Mouse (Mus musculus): ENCODE measurements around the gene Cux1. TPM values are rescaled to one million over a fixed set of nuclear protein-coding genes. Genes with fewer than 3 reads are reported as not detected.

The Cux1 gene
- polyA plus RNA-seq, 1 experiment from 2014 or later, result 109 TPM

GRCm38 (mm10) chr5:136417891-136418290, 149.4 kb downstream of the Cux1 start:
- no peak overlapping the region for H3K4me3 ChIP-seq (ENCODE audit: low read depth, low read length)
- no peaks in the 10 kb centered on the region for H3K27me3 ChIP-seq (ENCODE audit: control insufficient read depth, insufficient read depth, low read length)
- DNase-seq (ENCODE audit: low spot score), result no peak
- no peaks in the 10 kb centered on the region for H3K9me3 ChIP-seq (ENCODE audit: control insufficient read depth, low read length)
- no peak overlapping the region for H3K9ac ChIP-seq (ENCODE audit: low read length)
- H3K4me2 ChIP-seq (ENCODE audit: low read depth), result no peak overlapping the region
- H3K36me3 ChIP-seq (ENCODE audit: control insufficient read depth, insufficient read depth, low read length), result no peaks in the 10 kb centered on the region
- H3K27ac ChIP-seq (ENCODE audit: low read depth, low read length), result no peak overlapping the region
- no peaks in the 10 kb centered on the region for H3K4me1 ChIP-seq (ENCODE audit: control insufficient read depth, insufficient read depth, low read length)
- no peak for ATAC-seq (ENCODE audit: insufficient read depth, low FRiP score, low TSS enrichment)
- WGBS, result 97% methylated on average over 4 of the region's 4 CpGs

GRCm38 (mm10) chr5:136414479-136414878, 152.8 kb downstream of the Cux1 start:
- ATAC-seq (ENCODE audit: insufficient read depth, low FRiP score, low TSS enrichment) (no peak), DNase-seq (ENCODE audit: low spot score) (no peak)
- Histone ChIP-seq H3K9ac (ENCODE audit: low read length) (no peak overlapping the region), H3K4me3 (ENCODE audit: low read depth, low read length) (no peak overlapping the region), H3K4me1 (ENCODE audit: control insufficient read depth, insufficient read depth, low read length) (no peaks in the 10 kb centered on the region), H3K27me3 (ENCODE audit: control insufficient read depth, insufficient read depth, low read length) (no peaks in the 10 kb centered on the region), H3K27ac (ENCODE audit: low read depth, low read length) (no peak overlapping the region), H3K4me2 (ENCODE audit: low read depth) (no peak overlapping the region), H3K9me3 (ENCODE audit: control insufficient read depth, low read length) (no peaks in the 10 kb centered on the region), H3K36me3 (ENCODE audit: control insufficient read depth, insufficient read depth, low read length) (no peaks in the 10 kb centered on the region)
- WGBS, result 46% methylated on average over 2 of the region's 2 CpGs

GRCm38 (mm10) chr5:136410681-136411181, 156.6 kb downstream of the Cux1 start:
- Histone ChIP-seq H3K4me2 (ENCODE audit: low read depth) (no peak overlapping the region), H3K27me3 (ENCODE audit: control insufficient read depth, insufficient read depth, low read length) (no peaks in the 10 kb centered on the region), H3K9me3 (ENCODE audit: control insufficient read depth, low read length) (no peaks in the 10 kb centered on the region; the same call in 1 of the 2 replicates), H3K4me1 (ENCODE audit: control insufficient read depth, insufficient read depth, low read length) (no peaks in the 10 kb centered on the region), H3K36me3 (ENCODE audit: control insufficient read depth, insufficient read depth, low read length) (peaks cover 9% of the 10 kb centered on the region), H3K9ac (ENCODE audit: low read length) (no peak overlapping the region), H3K4me3 (ENCODE audit: low read depth, low read length) (no peak overlapping the region), H3K27ac (ENCODE audit: low read depth, low read length) (no peak overlapping the region)
- ATAC-seq (ENCODE audit: insufficient read depth, low FRiP score, low TSS enrichment), result no peak
- WGBS, result 68% methylated on average over 7 of the region's 7 CpGs
- DNase-seq (ENCODE audit: low spot score), result no peak

- no peaks in the 10 kb centered on the region for H3K27me3 ChIP-seq (ENCODE audit: control insufficient read depth, insufficient read depth, low read length)
- H3K9me3 ChIP-seq (ENCODE audit: control insufficient read depth, low read length), result no peaks in the 10 kb centered on the region; the same call in 1 of the 2 replicates
- ATAC-seq (ENCODE audit: insufficient read depth, low FRiP score, low TSS enrichment) (no peak), DNase-seq (ENCODE audit: low spot score) (no peak)
- no peak overlapping the region for H3K27ac ChIP-seq (ENCODE audit: low read depth, low read length)
- H3K36me3 ChIP-seq (ENCODE audit: control insufficient read depth, insufficient read depth, low read length), result peaks cover 9% of the 10 kb centered on the region
- no peak overlapping the region for H3K9ac ChIP-seq (ENCODE audit: low read length)
- no peaks in the 10 kb centered on the region; the same call in 1 of the 2 replicates for H3K4me1 ChIP-seq (ENCODE audit: control insufficient read depth, insufficient read depth, low read length)
- no peak overlapping the region for H3K4me3 ChIP-seq (ENCODE audit: low read depth, low read length)
- no peak overlapping the region for H3K4me2 ChIP-seq (ENCODE audit: low read depth)
Observed at GRCm38 (mm10) chr5:136406357-136406756, 160.9 kb downstream of the Cux1 start.

- Histone ChIP-seq H3K4me2 (ENCODE audit: low read depth) (no peak overlapping the region), H3K4me3 (ENCODE audit: low read depth, low read length) (no peak overlapping the region), H3K27ac (ENCODE audit: low read depth, low read length) (no peak overlapping the region), H3K27me3 (ENCODE audit: control insufficient read depth, insufficient read depth, low read length) (no peaks in the 10 kb centered on the region), H3K9me3 (ENCODE audit: control insufficient read depth, low read length) (no peaks in the 10 kb centered on the region; the same call in 1 of the 2 replicates), H3K9ac (ENCODE audit: low read length) (no peak overlapping the region), H3K36me3 (ENCODE audit: control insufficient read depth, insufficient read depth, low read length) (peaks cover 9% of the 10 kb centered on the region), H3K4me1 (ENCODE audit: control insufficient read depth, insufficient read depth, low read length) (no peaks in the 10 kb centered on the region; the same call in 1 of the 2 replicates)
- DNase-seq (ENCODE audit: low spot score) (peak; percentile 72), ATAC-seq (ENCODE audit: insufficient read depth, low FRiP score, low TSS enrichment) (no peak)
- WGBS, result 63% methylated on average over 19 of the region's 19 CpGs
Observed at GRCm38 (mm10) chr5:136403565-136403961, 163.7 kb downstream of the Cux1 start.

GRCm38 (mm10) chr5:136402622-136403564, 164.4 kb downstream of the Cux1 start:
- Histone ChIP-seq H3K4me2 (ENCODE audit: low read depth) (no peak overlapping the region), H3K27ac (ENCODE audit: low read depth, low read length) (no peak overlapping the region), H3K9me3 (ENCODE audit: control insufficient read depth, low read length) (no peaks in the 10 kb centered on the region; the same call in 1 of the 2 replicates), H3K9ac (ENCODE audit: low read length) (no peak overlapping the region), H3K4me1 (ENCODE audit: control insufficient read depth, insufficient read depth, low read length) (no peaks in the 10 kb centered on the region; the same call in 1 of the 2 replicates), H3K27me3 (ENCODE audit: control insufficient read depth, insufficient read depth, low read length) (no peaks in the 10 kb centered on the region), H3K4me3 (ENCODE audit: low read depth, low read length) (no peak overlapping the region), H3K36me3 (ENCODE audit: control insufficient read depth, insufficient read depth, low read length) (peaks cover 5% of the 10 kb centered on the region)
- ATAC-seq (ENCODE audit: insufficient read depth, low FRiP score, low TSS enrichment) (no peak), DNase-seq (ENCODE audit: low spot score) (no peak)
- WGBS, result 80% methylated on average over 15 of the region's 15 CpGs

GRCm38 (mm10) chr5:136398706-136399105, 168.6 kb downstream of the Cux1 start:
- WGBS, result 91% methylated on average over 3 of the region's 3 CpGs

GRCm38 (mm10) chr5:136396699-136397098, 170.6 kb downstream of the Cux1 start:
- H3K27me3 ChIP-seq (ENCODE audit: control insufficient read depth, insufficient read depth, low read length), result no peaks in the 10 kb centered on the region

More at GRCm38 (mm10) chr5:136398706-136399105, 168.6 kb downstream of the Cux1 start:
- H3K9ac ChIP-seq (ENCODE audit: low read length), result no peak overlapping the region
- ATAC-seq (ENCODE audit: insufficient read depth, low FRiP score, low TSS enrichment) (no peak), DNase-seq (ENCODE audit: low spot score) (no peak)
- H3K36me3 ChIP-seq (ENCODE audit: control insufficient read depth, insufficient read depth, low read length), result no peaks in the 10 kb centered on the region
- no peaks in the 10 kb centered on the region for H3K9me3 ChIP-seq (ENCODE audit: control insufficient read depth, low read length)
- H3K4me2 ChIP-seq (ENCODE audit: low read depth), result no peak overlapping the region
- H3K27me3 ChIP-seq (ENCODE audit: control insufficient read depth, insufficient read depth, low read length), result no peaks in the 10 kb centered on the region
- no peak overlapping the region for H3K27ac ChIP-seq (ENCODE audit: low read depth, low read length)
- H3K4me3 ChIP-seq (ENCODE audit: low read depth, low read length), result no peak overlapping the region
- no peaks in the 10 kb centered on the region for H3K4me1 ChIP-seq (ENCODE audit: control insufficient read depth, insufficient read depth, low read length)

GRCm38 (mm10) chr5:136396256-136396655, 171.0 kb downstream of the Cux1 start:
- WGBS, result 73% methylated on average over 7 of the region's 7 CpGs
- Histone ChIP-seq H3K27ac (ENCODE audit: low read depth, low read length) (no peak overlapping the region), H3K4me1 (ENCODE audit: control insufficient read depth, insufficient read depth, low read length) (no peaks in the 10 kb centered on the region), H3K36me3 (ENCODE audit: control insufficient read depth, insufficient read depth, low read length) (no peaks in the 10 kb centered on the region), H3K27me3 (ENCODE audit: control insufficient read depth, insufficient read depth, low read length) (no peaks in the 10 kb centered on the region), H3K9me3 (ENCODE audit: control insufficient read depth, low read length) (no peaks in the 10 kb centered on the region), H3K9ac (ENCODE audit: low read length) (no peak overlapping the region), H3K4me3 (ENCODE audit: low read depth, low read length) (no peak overlapping the region), H3K4me2 (ENCODE audit: low read depth) (no peak overlapping the region)
- DNase-seq (ENCODE audit: low spot score) (no peak), ATAC-seq (ENCODE audit: insufficient read depth, low FRiP score, low TSS enrichment) (no peak)

More at GRCm38 (mm10) chr5:136396699-136397098, 170.6 kb downstream of the Cux1 start:
- no peak overlapping the region for H3K9ac ChIP-seq (ENCODE audit: low read length)
- H3K9me3 ChIP-seq (ENCODE audit: control insufficient read depth, low read length), result no peaks in the 10 kb centered on the region
- H3K4me2 ChIP-seq (ENCODE audit: low read depth), result no peak overlapping the region
- no peak for DNase-seq (ENCODE audit: low spot score)
- WGBS, result 100% methylated on average over 1 of the region's 1 CpGs
- H3K27ac ChIP-seq (ENCODE audit: low read depth, low read length), result no peak overlapping the region
- no peak for ATAC-seq (ENCODE audit: insufficient read depth, low FRiP score, low TSS enrichment)
- no peak overlapping the region for H3K4me3 ChIP-seq (ENCODE audit: low read depth, low read length)
- H3K4me1 ChIP-seq (ENCODE audit: control insufficient read depth, insufficient read depth, low read length), result no peaks in the 10 kb centered on the region
- H3K36me3 ChIP-seq (ENCODE audit: control insufficient read depth, insufficient read depth, low read length), result no peaks in the 10 kb centered on the region
